Mouse (Mus musculus) cerebellum, adult 2 months (tissue): Measurements from ENCODE around the gene Actl10.

Source experiments
- CTCF ChIP-seq: fragments of 200-500 bp; IDR thresholded peaks from 2 replicates; pipeline ENCODE4 v1.5.1; 2011; ENCODE audit warnings: low read depth, mild to moderate bottlenecking, control low read depth, low read length, moderate library complexity, borderline replicate concordance; ENCODE audit not compliant: insufficient read depth
- POLR2A ChIP-seq: fragments of 200-500 bp; IDR thresholded peaks from 2 replicates; pipeline ENCODE4 v1.6.1; 2011; ENCODE audit warnings: low read length, control low read depth, borderline replicate concordance; ENCODE audit not compliant: insufficient read depth

DNA sequence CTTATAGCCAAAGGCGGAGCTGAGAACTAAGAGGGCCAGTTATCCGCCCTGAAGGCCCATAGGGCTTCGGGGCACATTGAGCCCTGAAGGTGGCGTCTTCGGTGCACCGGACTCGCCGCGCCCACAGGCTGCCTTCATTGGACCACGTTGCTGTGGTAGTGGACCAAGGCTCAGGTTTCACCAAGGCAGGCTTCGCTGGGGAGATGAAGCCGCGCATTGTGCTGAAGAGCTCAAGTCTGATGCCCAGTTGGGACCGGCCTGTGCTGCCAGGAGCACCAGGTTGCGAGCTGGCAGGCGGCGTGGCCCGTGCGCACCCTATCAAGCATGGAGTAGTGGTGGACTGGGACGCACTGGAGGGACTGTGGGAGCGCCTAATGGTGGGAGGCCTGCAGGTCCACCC lies 351 bp downstream of the Actl10 start:
- no peak for TF ChIP-seq CTCF
- TF ChIP-seq POLR2A = no peak
